Mouse (Mus musculus) MEL (cell line): ENCODE results near the gene Plekhg6. TPM values are rescaled to one million over a fixed set of nuclear protein-coding genes. Genes with fewer than 3 reads are reported as not detected.

ENCODE experiments used
- DNase-seq: peaks from one replicate; pipeline ENCODE4 v3.0.0; 2011; ENCODE audit warnings: low read depth, low spot score
- H3K27ac ChIP-seq: 2 replicates; pipeline ENCODE4 v1.5.1; 2012; ENCODE audit warnings: low read depth, mild to moderate bottlenecking, control low read depth, low read length, moderate library complexity; ENCODE audit not compliant: control insufficient read depth
- H3K27me3 ChIP-seq, 2 experiments: fragments of 150-350 bp in 1 of 2; sonication (generic) in 1 of 2; 2 replicates each; pipeline ENCODE4 v1.6.1; 2012; ENCODE audit warnings: low read length in 2 of 2, mild to moderate bottlenecking in 2 of 2, improper control_type of control experiment in 1 of 2, moderate library complexity in 1 of 2; ENCODE audit not compliant: insufficient read depth in 2 of 2, control insufficient read depth in 1 of 2
- H3K36me3 ChIP-seq, 2 experiments: 2 replicates each; pipeline ENCODE4 v1.6.1; 2012 to 2014; ENCODE audit warnings: low read length in 2 of 2, improper control_type of control experiment in 1 of 2, inconsistent platforms in 1 of 2, mild to moderate bottlenecking in 1 of 2; ENCODE audit not compliant: insufficient read depth in 2 of 2, control insufficient read depth in 1 of 2
- H3K4me1 ChIP-seq, 2 experiments: fragments of 150-350 bp in 1 of 2; sonication (generic) in 1 of 2; 2 replicates each; pipeline ENCODE4 v1.6.1; 2012; ENCODE audit warnings: low read length in 2 of 2, improper control_type of control experiment in 1 of 2, mild to moderate bottlenecking in 1 of 2; ENCODE audit not compliant: insufficient read depth in 2 of 2, control insufficient read depth in 1 of 2
- H3K4me3 ChIP-seq, 2 experiments: fragments of 150-350 bp in 1 of 2; sonication (generic) in 1 of 2; 2 replicates each; pipeline ENCODE4 v1.5.1; 2012; ENCODE audit warnings: low read depth in 2 of 2, low read length in 2 of 2, mild to moderate bottlenecking in 2 of 2, moderate library complexity in 2 of 2, control low read depth in 1 of 2, improper control_type of control experiment in 1 of 2; ENCODE audit not compliant: control insufficient read depth in 1 of 2, insufficient read depth in 1 of 2
- H3K79me2 ChIP-seq: 2 replicates; pipeline ENCODE4 v1.6.1; 2012; ENCODE audit warnings: mild to moderate bottlenecking, low read length, moderate library complexity; ENCODE audit not compliant: control insufficient read depth, poor library complexity, insufficient read depth
- H3K9ac ChIP-seq: 2 replicates; pipeline ENCODE4 v1.6.1; 2012; ENCODE audit warnings: low read depth, mild to moderate bottlenecking, control low read depth, low read length, moderate library complexity; ENCODE audit not compliant: control insufficient read depth, poor library complexity, severe bottlenecking
- H3K9me3 ChIP-seq: fragments of 150-350 bp; sonication (generic); replicated peaks from 2 replicates; pipeline ENCODE4 v1.6.1; 2012; ENCODE audit warnings: mild to moderate bottlenecking, low read length, improper control_type of control experiment, moderate library complexity; ENCODE audit not compliant: insufficient read depth
- BHLHE40 ChIP-seq: IDR thresholded peaks from 2 replicates; pipeline ENCODE4 v1.6.1; 2012; ENCODE audit warnings: low read depth, mild to moderate bottlenecking, inconsistent platforms, low read length, improper control_type of control experiment, borderline replicate concordance
- CHD2 ChIP-seq: IDR thresholded peaks from 2 replicates; pipeline ENCODE4 v1.6.1; 2011; ENCODE audit warnings: low read length, improper control_type of control experiment
- CTCF ChIP-seq, 3 experiments: IDR thresholded peaks in 2 of 3; conservative IDR thresholded peaks in 1 of 3; 2 replicates each; pipeline ENCODE4 v1.5.1; 2011 to 2012; ENCODE audit warnings: low read length in 3 of 3, low read depth in 2 of 3, mild to moderate bottlenecking in 2 of 3, improper control_type of control experiment in 1 of 3, inconsistent platforms in 1 of 3, mixed read lengths in 1 of 3, moderate library complexity in 1 of 3; ENCODE audit not compliant: control insufficient read depth in 1 of 3, insufficient read depth in 1 of 3, poor library complexity in 1 of 3, severe bottlenecking in 1 of 3
- E2F4 ChIP-seq: IDR thresholded peaks from 2 replicates; pipeline ENCODE4 v1.6.1; 2011; ENCODE audit warnings: low read depth, low read length, improper control_type of control experiment, borderline replicate concordance
- ELF1 ChIP-seq: IDR thresholded peaks from 2 replicates; pipeline ENCODE4 v1.6.1; 2014; ENCODE audit warnings: low read depth, mild to moderate bottlenecking, inconsistent platforms, low read length, improper control_type of control experiment, moderate library complexity
- GATA1 ChIP-seq: IDR thresholded peaks from 2 replicates; pipeline ENCODE4 v1.6.1; 2011; ENCODE audit warnings: low read depth, low read length, improper control_type of control experiment
- HCFC1 ChIP-seq: IDR thresholded peaks from 2 replicates; pipeline ENCODE4 v1.6.1; 2012; ENCODE audit warnings: low read depth, mild to moderate bottlenecking, inconsistent platforms, low read length, improper control_type of control experiment, moderate library complexity
- JUND ChIP-seq: IDR thresholded peaks from 2 replicates; pipeline ENCODE4 v1.6.1; 2011; ENCODE audit warnings: low read depth, mild to moderate bottlenecking, improper control_type of control experiment, low read length
- KAT2A ChIP-seq: conservative IDR thresholded peaks from 2 replicates; pipeline ENCODE4 v1.6.1; 2012; ENCODE audit warnings: low read depth, low read length, improper control_type of control experiment, inconsistent platforms
- MAFK ChIP-seq: IDR thresholded peaks from 2 replicates; pipeline ENCODE4 v1.6.1; 2011; ENCODE audit warnings: low read depth, mild to moderate bottlenecking, low read length, improper control_type of control experiment, borderline replicate concordance
- MEF2A ChIP-seq: IDR thresholded peaks from 2 replicates; pipeline ENCODE4 v1.6.1; 2014; ENCODE audit warnings: low read depth, mild to moderate bottlenecking, inconsistent platforms, low read length, improper control_type of control experiment; ENCODE audit not compliant: poor library complexity, insufficient replicate concordance, severe bottlenecking; ENCODE audit errors: extremely low read depth
- NRF1 ChIP-seq: IDR thresholded peaks from 2 replicates; pipeline ENCODE4 v1.6.1; 2014; ENCODE audit warnings: low read depth, mild to moderate bottlenecking, inconsistent platforms, low read length, improper control_type of control experiment, moderate library complexity; ENCODE audit not compliant: poor library complexity, insufficient read depth, severe bottlenecking
- POLR2A ChIP-seq, 2 experiments: IDR thresholded peaks; 2 replicates each; pipeline ENCODE4 v1.6.1; 2011 to 2012; ENCODE audit warnings: low read length in 2 of 2, mild to moderate bottlenecking in 2 of 2, control low read depth in 1 of 2, improper control_type of control experiment in 1 of 2, low read depth in 1 of 2, moderate library complexity in 1 of 2; ENCODE audit not compliant: control insufficient read depth in 1 of 2, insufficient read depth in 1 of 2, poor library complexity in 1 of 2
- POLR2AphosphoS2 ChIP-seq: IDR thresholded peaks from 2 replicates; pipeline ENCODE4 v1.6.1; 2011; ENCODE audit warnings: low read length, improper control_type of control experiment
- RCOR1 ChIP-seq: IDR thresholded peaks from 2 replicates; pipeline ENCODE4 v1.6.1; 2012; ENCODE audit warnings: low read depth, mild to moderate bottlenecking, inconsistent platforms, low read length, improper control_type of control experiment
- TBP ChIP-seq: IDR thresholded peaks from 2 replicates; pipeline ENCODE4 v1.8.0; 2011; ENCODE audit warnings: low read depth, low read length, improper control_type of control experiment
- ZC3H11A ChIP-seq: IDR thresholded peaks from 2 replicates; pipeline ENCODE4 v1.6.1; 2012; ENCODE audit warnings: low read depth, mild to moderate bottlenecking, inconsistent platforms, low read length, improper control_type of control experiment
- ZKSCAN1 ChIP-seq: IDR thresholded peaks from 2 replicates; pipeline ENCODE4 v1.6.1; 2012; ENCODE audit warnings: low read depth, mild to moderate bottlenecking, inconsistent platforms, low read length, improper control_type of control experiment, moderate library complexity
- ZMIZ1 ChIP-seq: IDR thresholded peaks from 2 replicates; pipeline ENCODE4 v1.6.1; 2012; ENCODE audit warnings: low read depth, mild to moderate bottlenecking, inconsistent platforms, low read length, improper control_type of control experiment, moderate library complexity
- polyA plus RNA-seq, 2 experiments: library from polyadenylated mRNA; stranded (reverse) in 1 of 2; unstranded in 1 of 2; fragments of >175 nt in 1 of 2; fragments of >200 nt in 1 of 2; gene quantifications; 2 replicates each; pipeline versions ENCODE4 v1.2.1 to v1.2.4; 2012; ENCODE audit warnings: low replicate concordance in 2 of 2, low read depth in 1 of 2; ENCODE audit not compliant: insufficient read length in 2 of 2, insufficient read depth in 1 of 2, missing spikeins in 1 of 2
- total RNA-seq: library from RNA; depleted of rRNA; stranded (reverse); fragments of 300-350 nt; gene quantifications from 2 replicates; pipeline ENCODE4 v1.2.3, GENCODE M21; 2012

Plekhg6 gene
- total and polyA plus RNA-seq, 3 experiments, result 0.13 TPM; not detected in 2

DNA sequence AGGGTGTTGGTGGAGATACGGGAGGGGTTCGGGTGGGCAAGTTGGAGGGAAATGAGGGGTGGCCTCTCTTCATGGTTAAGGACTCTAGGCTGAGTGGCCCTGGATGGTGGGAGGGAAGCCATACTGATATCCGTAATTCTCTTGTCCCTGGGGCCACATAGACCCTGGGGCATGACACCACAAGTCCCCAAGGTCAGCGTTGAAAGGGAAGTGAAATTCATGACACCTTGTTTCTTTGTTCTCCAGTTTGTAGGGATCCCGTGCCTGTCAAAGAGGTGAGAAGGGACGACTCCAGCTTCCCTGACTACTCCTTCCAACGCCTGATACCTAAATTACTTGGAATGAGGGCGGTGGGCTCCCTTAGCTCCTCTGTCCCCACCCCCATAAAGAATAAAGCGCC lies 19.7 kb downstream of the Plekhg6 start:
- Histone ChIP-seq H3K9ac (no peak overlapping the region), H3K4me1 (peaks cover 0 to 2% of the 10 kb centered on the region in 2 experiments; a peak in 1 of 4 replicates), H3K79me2 (no peaks in the 10 kb centered on the region), H3K9me3 (no peaks in the 10 kb centered on the region), H3K36me3 (peaks cover 0 to 2% of the 10 kb centered on the region in 2 experiments; a peak in 1 of 4 replicates), H3K27ac (no peak overlapping the region), H3K27me3 (no peaks in the 10 kb centered on the region), H3K4me3 (no peak overlapping the region)
- TF ChIP-seq BHLHE40 (no peak), KAT2A (no peak), CHD2 (no peak), NRF1 (no peak), GATA1 (no peak), TBP (no peak), E2F4 (no peak), JUND (no peak), POLR2AphosphoS2 (no peak), MAFK (no peak), ZC3H11A (no peak), ZMIZ1 (no peak), ELF1 (no peak), HCFC1 (no peak), MEF2A (no peak)
- DNase-seq, result no peak

- Histone ChIP-seq H3K4me1 (peaks cover 2 to 4% of the 10 kb centered on the region in 2 experiments), H3K36me3 (peaks cover 2 to 5% of the 10 kb centered on the region in 2 experiments; a peak in 3 of 4 replicates), H3K9ac (no peak overlapping the region), H3K9me3 (no peaks in the 10 kb centered on the region), H3K27me3 (no peaks in the 10 kb centered on the region), H3K27ac (no peak overlapping the region), H3K79me2 (no peaks in the 10 kb centered on the region), H3K4me3 (no peak overlapping the region)
- DNase-seq, result peak; percentile 28
- TF ChIP-seq RCOR1, result no peak
- TF ChIP-seq MAFK, result no peak
- no peak for TF ChIP-seq ZMIZ1
- TF ChIP-seq ZKSCAN1, result no peak
- peak in 2 of 3 experiments; percentile 4 to 13; a peak in 2 of 6 replicates for TF ChIP-seq CTCF (IDR thresholded peaks at IDR 0.05 in 2 of 3, conservative IDR thresholded peaks at IDR 0.05 in 1 of 3; ENCODE audit: control insufficient read depth in 1 of 3, insufficient read depth in 1 of 3, low read depth in 2 of 3, low read length in 3 of 3, poor library complexity in 1 of 3, severe bottlenecking in 1 of 3)
- no peak for TF ChIP-seq POLR2A (IDR thresholded peaks at IDR 0.05; ENCODE audit: control insufficient read depth in 1 of 2, insufficient read depth in 1 of 2, low read depth in 1 of 2, low read length in 2 of 2, poor library complexity in 1 of 2)
Observed at GRCm38 (mm10) chr6:125359999-125360398, 20.6 kb downstream of the Plekhg6 start.
